Mouse (Mus musculus): ENCODE data around the gene Lyrm1. TPM values are rescaled to one million over a fixed set of nuclear protein-coding genes. Genes with fewer than 3 reads are reported as not detected.

Gene Lyrm1
- polyA plus RNA-seq, 1 experiment from 2014 or later, result 10.7 TPM

GRCm38 (mm10) chr7:119997066-119997465 is 101.4 kb downstream of the Lyrm1 start:
- H3K27me3 ChIP-seq (ENCODE audit: control insufficient read depth, insufficient read depth, low read length), result no peaks in the 10 kb centered on the region
- ATAC-seq (ENCODE audit: low FRiP score, low TSS enrichment), result no peak
- TF ChIP-seq EP300 (optimal IDR thresholded peaks at IDR 0.05) (no peak), CTCF (IDR thresholded peaks at IDR 0.05; ENCODE audit: low read depth) (no peak)
- H3K27ac ChIP-seq (replicated peaks), result no peak overlapping the region
- H3K36me3 ChIP-seq (ENCODE audit: control insufficient read depth, insufficient read depth, low read length), result no peaks in the 10 kb centered on the region
- H3K9me3 ChIP-seq (ENCODE audit: control insufficient read depth, low read length), result no peaks in the 10 kb centered on the region
- H3K4me1 ChIP-seq (replicated peaks; ENCODE audit: control insufficient read depth, insufficient read depth), result no peaks in the 10 kb centered on the region
- WGBS, result 63% methylated on average over 6 of the region's 6 CpGs
- H3K4me3 ChIP-seq (ENCODE audit: low read depth, low read length), result no peak overlapping the region
- DNase-seq (ENCODE audit: low spot score), result no peak
- no peak overlapping the region for H3K9ac ChIP-seq (ENCODE audit: low read length)
- no peak overlapping the region for H3K4me2 ChIP-seq (replicated peaks; ENCODE audit: low read depth)

Other genes starting within 250 kb of the Lyrm1 start
- not detected in 2 replicates for gene Acsm4, start 205.8 kb upstream of the Lyrm1 start, polyA plus RNA-seq (2015; fragmentation: Nextera tagmentation; extraction: Ambion mirVana)
- 34.2 and 34.4 TPM in 2 replicates for gene Thumpd1, start 175.1 kb upstream of the Lyrm1 start, polyA plus RNA-seq (2015; fragmentation: Nextera tagmentation; extraction: Ambion mirVana)
- 9.7 and 10.5 TPM in 2 replicates for gene Acsm3, start 134.9 kb upstream of the Lyrm1 start, polyA plus RNA-seq (2015; fragmentation: Nextera tagmentation; extraction: Ambion mirVana)
- 4.4 and 4.8 TPM in 2 replicates for gene Rexo5, start 101.9 kb upstream of the Lyrm1 start, polyA plus RNA-seq (2015; fragmentation: Nextera tagmentation; extraction: Ambion mirVana)
- gene Eri2, start 101.8 kb upstream of the Lyrm1 start, polyA plus RNA-seq (2015; fragmentation: Nextera tagmentation; extraction: Ambion mirVana), result 6.2 and 6.3 TPM in 2 replicates
- gene Dcun1d3, start 437 bp downstream of the Lyrm1 start, polyA plus RNA-seq (2015; fragmentation: Nextera tagmentation; extraction: Ambion mirVana), result 11.5 and 12.1 TPM in 2 replicates
- gene Dnah3, start 199.4 kb downstream of the Lyrm1 start, polyA plus RNA-seq (2015; fragmentation: Nextera tagmentation; extraction: Ambion mirVana), result 0.02 TPM in 1 of 2 replicates, not detected in the other
- gene Tmem159, start 206.5 kb downstream of the Lyrm1 start, polyA plus RNA-seq (2015; fragmentation: Nextera tagmentation; extraction: Ambion mirVana), result 31.9 and 33.9 TPM in 2 replicates
- not detected in 2 replicates for gene Zp2, start 249.4 kb downstream of the Lyrm1 start, polyA plus RNA-seq (2015; fragmentation: Nextera tagmentation; extraction: Ambion mirVana)